Mouse (Mus musculus): ENCODE results near the gene Cacna2d3.

The Cacna2d3 gene

GRCm38 (mm10) chr14:29077418-29077817 is 644.2 kb downstream of the Cacna2d3 start:
- DNase-seq (ENCODE audit: low spot score in 2 of 2), result no peak

DNA sequence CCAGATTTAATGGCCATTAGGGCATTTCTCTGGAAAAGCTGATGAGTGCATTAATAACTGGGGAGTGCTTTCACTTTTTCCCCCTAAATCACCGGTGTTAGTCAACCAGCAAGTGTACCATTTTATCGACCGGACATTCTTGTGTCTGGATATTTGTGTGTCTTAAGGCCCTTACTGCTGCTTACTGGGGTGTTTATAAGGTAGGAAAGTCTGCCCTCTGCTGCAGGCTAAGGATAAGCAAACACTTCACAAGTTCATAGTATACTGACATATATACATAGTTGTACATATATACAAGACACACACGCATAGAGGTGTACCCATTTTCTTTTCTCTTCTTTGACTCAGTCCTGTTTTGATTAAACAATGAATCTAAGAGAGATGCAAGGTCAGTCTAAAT is 647.9 kb downstream of the Cacna2d3 start:
- no peak for DNase-seq (ENCODE audit: low spot score in 2 of 2)

DNA sequence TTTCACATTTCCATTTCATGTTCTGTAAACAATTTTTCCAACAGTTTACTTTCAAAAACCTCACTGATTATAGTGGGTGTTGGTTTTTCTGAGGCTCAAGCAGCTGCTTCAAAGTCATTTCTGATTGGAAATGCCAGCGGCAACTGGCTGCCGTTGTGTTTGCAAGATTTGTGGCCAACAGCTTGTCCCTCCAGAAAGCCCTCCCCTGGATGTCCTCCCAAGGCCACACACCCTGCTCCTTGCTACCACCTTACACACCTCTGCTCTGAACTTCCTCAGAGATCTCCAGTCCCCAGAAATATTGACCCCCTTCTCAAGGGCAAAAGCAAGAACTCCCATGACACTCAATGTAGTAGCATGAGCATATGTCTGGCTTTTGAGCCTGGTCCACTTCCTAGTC is 659.0 kb downstream of the Cacna2d3 start:
- DNase-seq (ENCODE audit: low spot score in 2 of 2), result no peak

DNA sequence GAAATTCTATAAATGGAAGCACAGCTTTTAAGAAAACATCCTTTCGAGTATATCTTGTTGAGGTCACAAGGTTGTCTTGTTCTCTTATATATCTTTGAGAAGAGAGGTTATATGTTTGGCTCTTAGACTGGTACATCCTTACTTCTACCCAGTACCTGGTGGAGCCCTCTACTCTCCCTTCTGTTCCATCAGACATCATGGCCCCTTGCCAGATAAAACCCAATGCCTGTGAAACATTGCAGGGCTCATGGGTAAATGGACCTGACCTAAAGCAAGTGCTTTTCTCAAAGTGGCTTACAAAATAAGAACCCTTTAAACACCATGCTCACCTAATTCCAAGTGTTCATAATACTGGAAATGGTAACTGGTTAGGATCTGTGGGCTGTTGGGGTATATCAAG is 660.2 kb downstream of the Cacna2d3 start:
- DNase-seq (ENCODE audit: low spot score in 2 of 2), result no peak

- DNase-seq (ENCODE audit: low spot score in 2 of 2), result no peak
Measured at GRCm38 (mm10) chr14:29060679-29061078, 661.0 kb downstream of the Cacna2d3 start.

- no peak for DNase-seq (ENCODE audit: low spot score in 2 of 2)
Measured at GRCm38 (mm10) chr14:29051951-29052835, 669.5 kb downstream of the Cacna2d3 start.

DNA sequence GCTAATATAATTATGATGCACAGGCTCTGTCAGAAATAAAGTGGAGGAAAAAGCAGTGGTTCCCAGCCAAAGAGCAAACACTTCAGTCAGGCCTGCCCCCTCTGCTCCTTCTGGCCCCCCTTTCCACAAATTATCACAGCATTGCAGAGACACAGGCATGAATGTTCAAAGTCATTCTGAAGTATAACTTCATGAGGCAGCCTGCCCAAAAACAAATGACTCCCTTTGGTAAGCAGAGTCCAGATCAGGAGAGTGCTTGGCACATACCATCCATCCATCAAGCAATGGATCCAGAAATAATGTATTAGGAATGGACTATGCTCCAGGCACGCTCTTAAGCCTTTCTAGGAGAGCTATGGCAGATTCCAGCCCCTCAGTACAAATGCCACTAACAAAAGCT is 679.3 kb downstream of the Cacna2d3 start:
- no peak for DNase-seq (ENCODE audit: low spot score in 2 of 2)

DNA sequence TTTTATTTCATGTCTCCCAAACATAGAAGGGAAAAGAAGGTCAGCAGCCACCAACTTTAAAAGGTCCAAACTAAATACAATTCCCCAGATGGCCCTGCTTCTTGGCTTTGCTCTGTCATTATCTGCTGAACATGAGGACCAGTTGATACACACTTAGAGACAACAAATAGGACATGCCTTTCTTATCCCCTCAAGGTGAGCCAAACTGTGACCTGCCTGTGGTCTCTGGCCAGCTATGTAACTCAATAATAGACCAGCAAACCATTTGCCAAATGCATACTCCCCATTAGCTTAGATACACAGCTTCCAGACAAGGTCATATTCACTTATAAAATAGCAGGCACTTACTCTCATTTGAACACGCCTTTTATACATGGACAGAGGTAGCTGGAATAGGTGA is 680.2 kb downstream of the Cacna2d3 start:
- DNase-seq (ENCODE audit: low spot score in 2 of 2), result no peak

- no peak for DNase-seq (ENCODE audit: low spot score in 2 of 2)
Measured at GRCm38 (mm10) chr14:29040606-29041364, 680.9 kb downstream of the Cacna2d3 start.

GRCm38 (mm10) chr14:29038246-29038645 is 683.4 kb downstream of the Cacna2d3 start:
- no peak for DNase-seq (ENCODE audit: low spot score in 2 of 2)

GRCm38 (mm10) chr14:29031858-29032395 is 689.7 kb downstream of the Cacna2d3 start:
- DNase-seq (ENCODE audit: low spot score in 2 of 2), result no peak

- DNase-seq (ENCODE audit: low spot score in 2 of 2), result no peak
Measured at GRCm38 (mm10) chr14:29030519-29030918, 691.1 kb downstream of the Cacna2d3 start.

- DNase-seq (ENCODE audit: low spot score in 2 of 2), result no peak
Measured at GRCm38 (mm10) chr14:29029896-29030420, 691.7 kb downstream of the Cacna2d3 start.

- no peak for DNase-seq (ENCODE audit: low spot score in 2 of 2)
Measured at GRCm38 (mm10) chr14:29029107-29029469, 692.6 kb downstream of the Cacna2d3 start.

DNA sequence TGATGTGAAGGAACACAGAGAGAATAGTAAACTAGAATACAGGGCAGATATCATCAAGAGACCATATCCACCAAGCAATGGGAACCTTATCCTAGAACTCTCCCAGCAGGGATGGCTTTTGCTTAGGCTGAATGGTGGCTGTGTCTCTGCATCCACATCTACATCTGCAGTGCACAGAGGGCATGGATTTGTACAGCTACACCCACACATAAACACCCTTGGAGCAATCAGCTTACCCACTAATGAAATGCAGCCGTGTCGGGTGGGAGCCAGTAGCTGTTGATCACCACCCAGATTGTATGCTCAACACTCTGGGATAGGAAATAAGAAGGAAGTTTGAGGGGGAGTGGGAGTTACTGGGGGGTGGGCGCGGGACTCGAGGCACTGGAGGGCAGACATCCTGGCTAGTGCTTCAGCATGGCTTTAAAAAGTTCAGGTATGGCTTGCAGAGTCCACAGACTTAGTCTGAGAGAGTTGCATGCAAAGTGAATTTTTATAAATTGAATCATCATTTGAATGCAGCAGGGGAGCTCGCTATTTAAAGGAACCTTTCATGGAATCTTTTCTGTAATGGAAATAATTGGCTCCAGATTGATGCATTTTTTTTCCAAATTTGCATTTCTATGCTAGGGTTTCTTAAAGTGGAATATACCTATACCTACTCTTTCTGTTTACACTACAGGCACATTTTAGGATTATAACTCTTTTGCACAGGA is 693.1 kb downstream of the Cacna2d3 start:
- DNase-seq (ENCODE audit: low spot score in 2 of 2), result no peak

- no peak for DNase-seq (ENCODE audit: low spot score in 2 of 2)
Measured at GRCm38 (mm10) chr14:29027276-29027675, 694.4 kb downstream of the Cacna2d3 start.

- no peak for DNase-seq (ENCODE audit: low spot score in 2 of 2)
Measured at GRCm38 (mm10) chr14:29025335-29025734, 696.3 kb downstream of the Cacna2d3 start.

DNA sequence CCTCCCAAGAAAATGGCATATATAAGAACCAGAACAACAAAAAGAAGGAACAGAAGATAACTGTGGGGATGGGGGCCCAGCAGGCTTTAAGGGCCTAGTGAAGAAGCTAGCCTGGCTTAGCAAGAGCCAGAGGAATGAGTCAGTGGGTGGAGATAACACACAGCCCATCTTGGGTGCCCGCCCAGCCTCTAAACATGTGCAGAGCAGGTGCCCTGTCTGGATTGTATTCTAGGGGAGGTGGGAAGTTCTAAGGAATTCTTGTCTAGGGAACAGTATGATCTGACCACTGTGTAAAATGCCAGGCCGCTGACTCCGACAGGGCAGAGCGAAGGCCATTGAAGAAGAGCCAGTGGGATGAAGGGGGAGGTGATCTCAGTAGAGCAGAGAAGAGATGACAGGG is 698.4 kb downstream of the Cacna2d3 start:
- no peak for DNase-seq (ENCODE audit: low spot score in 2 of 2)

GRCm38 (mm10) chr14:29021295-29021694 is 700.4 kb downstream of the Cacna2d3 start:
- DNase-seq (ENCODE audit: low spot score in 2 of 2), result no peak

- DNase-seq (ENCODE audit: low spot score in 2 of 2), result no peak
Measured at GRCm38 (mm10) chr14:29018316-29019000, 703.2 kb downstream of the Cacna2d3 start.

DNA sequence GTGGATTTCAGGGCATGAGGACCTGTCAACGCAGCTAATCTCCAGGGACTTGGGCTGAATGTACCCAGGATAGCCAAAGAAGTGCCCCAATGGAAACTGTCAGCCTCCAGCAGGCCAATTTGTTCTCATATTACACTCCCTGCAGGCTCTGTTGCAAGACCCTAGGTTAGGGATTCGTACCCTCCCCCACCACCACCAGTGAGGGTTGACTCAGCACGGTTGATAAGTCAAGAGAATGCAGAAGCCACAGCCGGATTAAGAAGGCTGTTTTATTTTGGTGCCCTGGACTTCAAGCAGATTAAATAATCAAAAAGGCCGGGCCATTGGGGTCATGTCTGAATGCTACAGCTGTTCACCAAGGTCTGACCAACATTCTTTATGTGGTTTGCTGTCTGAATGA is 703.8 kb downstream of the Cacna2d3 start, which contains the start of gene Lrtm1:
Gene Lrtm1 (plus strand): TSS at position 326 of the 400 bp plus-strand sequence.
- DNase-seq (ENCODE audit: low spot score in 2 of 2), result no peak
